Mouse (Mus musculus) induced T-regulatory cell, adult 2 months (primary cell): ENCODE data around the gene Trim69.
A peak's percentile ranks its signal among the peaks of the same experiment; 100 is the strongest.

Experiments used
- DNase-seq: peaks from one replicate; pipeline ENCODE4 v3.0.0-alpha.2; 2012; ENCODE audit warnings: low read depth

Trim69 gene

DNA sequence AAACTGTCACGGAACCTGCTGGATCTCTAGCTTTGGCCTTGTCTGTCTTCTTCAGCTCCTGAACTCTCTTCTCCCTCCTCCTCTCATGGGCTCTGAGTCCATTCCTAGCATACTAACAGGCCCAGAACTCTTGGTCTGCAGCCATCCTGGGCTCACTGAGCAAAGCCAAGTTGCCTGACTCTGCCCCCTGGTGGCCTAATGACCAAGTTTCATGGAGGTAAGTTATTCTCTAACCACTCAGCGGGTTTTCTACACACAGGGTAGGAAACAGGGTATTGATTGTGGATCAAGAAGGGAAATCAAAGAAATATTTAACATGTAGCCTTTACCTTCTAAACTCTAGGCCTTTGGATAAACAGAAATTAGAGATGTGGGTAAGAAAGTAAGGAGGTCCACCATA lies at the start of gene Trim69:
TSS of gene Trim69 (plus strand) at position 21 of the 400 bp plus-strand sequence.
- DNase-seq: peak; percentile 91

DNA sequence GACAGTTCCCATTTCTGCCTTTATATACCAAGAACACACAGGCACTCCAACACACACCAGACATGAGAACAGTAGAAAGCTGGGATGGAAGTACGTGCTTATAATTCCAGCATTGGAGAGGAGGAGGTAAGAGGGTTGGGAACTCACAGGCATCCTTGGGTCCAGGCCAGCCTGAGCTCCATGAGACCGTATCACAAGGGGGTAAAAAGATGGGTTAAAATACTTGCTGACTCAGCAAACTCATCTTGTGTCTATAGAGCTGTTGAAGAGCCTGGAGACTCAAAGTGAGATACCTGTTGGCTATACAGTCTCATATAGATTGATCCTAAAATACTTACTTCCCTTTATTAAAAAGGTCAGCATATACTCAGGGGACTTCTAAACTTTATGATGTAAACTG lies 43.6 kb upstream of the Trim69 start:
- DNase-seq: peak; percentile 29

GRCm38 (mm10) chr2:122117961-122118958 lies 42.2 kb upstream of the Trim69 start, which contains the start of gene Spg11:
Gene Spg11 (minus strand): TSS chr2:122118386.
- DNase-seq: peak; percentile 99

DNA sequence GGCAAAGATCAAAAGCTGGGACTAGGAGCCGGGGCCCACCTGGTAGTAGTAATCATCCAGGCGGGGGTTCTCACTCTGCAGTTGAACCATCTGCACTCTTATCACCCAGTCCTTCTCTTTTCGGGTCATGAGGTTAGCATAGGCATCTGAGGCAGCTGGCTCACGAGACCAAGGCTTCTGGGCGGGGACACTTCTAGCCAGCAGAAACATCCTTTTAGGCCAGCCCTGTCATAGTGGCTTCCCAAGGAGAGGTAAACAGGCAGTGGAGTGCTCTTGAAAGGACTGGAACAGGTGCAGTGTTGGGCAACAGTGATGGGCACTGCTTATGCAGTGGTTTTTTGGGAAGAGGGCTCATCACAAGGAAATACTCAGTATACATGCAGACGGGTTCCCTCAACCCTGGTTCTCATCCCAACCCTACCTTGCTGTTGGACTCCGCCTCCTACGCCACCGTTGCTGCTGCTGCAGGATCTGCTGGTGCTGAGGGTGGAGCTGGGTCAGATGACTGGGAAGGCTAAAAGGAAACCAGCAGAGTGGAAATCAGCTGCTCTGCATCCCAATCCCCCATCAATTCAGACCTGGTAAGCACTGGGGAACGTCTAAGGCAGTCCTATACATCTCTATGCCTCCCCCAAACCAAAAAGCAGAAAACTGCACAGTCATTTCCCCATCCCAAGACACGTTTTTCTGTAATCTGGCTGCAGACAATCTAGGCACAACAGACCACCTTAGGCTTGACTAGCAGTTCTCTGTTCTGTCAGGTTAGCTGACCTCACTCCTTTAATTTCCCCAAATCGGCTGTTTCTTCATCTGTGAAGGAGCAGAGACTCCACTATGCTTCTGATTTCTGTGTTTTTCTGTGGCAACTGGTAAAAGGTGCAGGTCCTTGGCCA lies 34.6 kb upstream of the Trim69 start:
- peak; percentile 66 for DNase-seq

- DNase-seq: peak; percentile 68
These were observed 33.6 kb upstream of the Trim69 start for GRCm38 (mm10) chr2:122126765-122127347.

DNA sequence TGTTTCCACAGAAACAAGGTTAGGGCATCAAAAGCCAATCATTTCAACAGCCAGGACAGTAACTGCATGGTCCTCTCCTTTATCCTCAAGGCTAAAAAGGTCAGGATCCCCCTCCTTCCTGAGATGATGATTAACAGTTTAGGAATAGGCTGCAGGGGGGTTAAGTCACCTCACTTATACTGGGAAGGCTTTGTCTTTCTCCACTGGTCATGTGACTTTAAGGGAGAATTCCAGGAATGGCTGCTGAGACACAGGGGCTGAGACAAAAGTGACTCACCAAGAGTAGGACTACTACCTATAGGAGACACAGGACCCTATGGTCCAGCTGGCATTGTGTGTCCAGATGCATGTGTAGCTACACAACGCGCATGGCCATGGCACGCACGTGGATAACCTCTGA lies 32.9 kb upstream of the Trim69 start:
- no peak for DNase-seq

DNA sequence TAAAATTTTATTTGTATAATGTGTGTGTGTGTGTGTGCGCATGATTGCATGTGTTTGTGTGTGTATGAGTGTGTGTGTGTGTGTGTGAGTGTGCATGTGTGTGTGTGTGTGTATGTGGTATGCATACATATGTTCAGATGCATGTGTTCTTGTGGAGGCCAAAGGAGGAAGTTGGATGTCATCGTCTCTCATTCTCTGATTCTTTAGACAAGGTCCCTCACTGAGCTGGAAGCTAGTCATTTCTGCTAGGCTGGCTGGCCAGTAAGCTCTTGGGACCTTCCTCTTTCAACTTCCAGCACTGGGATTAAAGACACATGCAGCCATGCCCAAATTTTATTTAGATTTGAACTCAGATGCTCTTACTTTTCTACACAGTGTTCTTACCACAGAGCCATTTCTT lies 28.4 kb upstream of the Trim69 start:
- DNase-seq: no peak

GRCm38 (mm10) chr2:122132618-122133017 lies 27.9 kb upstream of the Trim69 start:
- DNase-seq: no peak

DNA sequence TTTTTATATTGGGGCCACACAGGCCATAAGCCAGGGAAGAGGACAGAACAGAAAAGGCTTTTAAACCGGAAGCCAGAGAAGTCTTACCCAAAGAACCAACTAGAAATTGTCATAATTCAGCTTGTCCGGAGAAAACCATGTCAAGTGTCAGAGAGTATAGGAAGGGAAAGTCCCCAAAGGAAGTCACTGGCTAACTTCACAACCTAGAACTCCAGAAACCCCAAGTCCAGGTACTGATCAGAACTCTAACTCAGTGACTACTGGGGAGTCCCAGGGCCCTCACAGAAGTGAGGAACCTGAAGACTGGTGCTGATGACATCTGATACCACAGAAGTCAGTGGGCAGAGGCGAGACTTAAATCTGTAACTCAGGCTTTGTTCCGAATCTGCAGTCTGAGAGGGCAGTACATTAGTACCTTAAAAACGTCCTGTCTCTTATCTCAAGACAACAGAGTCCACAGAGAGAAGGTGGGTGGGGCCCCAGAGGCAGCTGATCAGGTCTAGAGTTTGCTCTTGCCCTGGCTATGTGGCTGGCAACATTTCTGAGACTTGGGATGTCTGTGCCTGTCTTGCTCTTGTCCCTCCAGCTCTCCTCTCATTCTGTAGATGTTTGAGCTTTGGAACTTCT lies 22.5 kb upstream of the Trim69 start:
- peak; percentile 64 for DNase-seq

GRCm38 (mm10) chr2:122140815-122141214 lies 19.7 kb upstream of the Trim69 start:
- no peak for DNase-seq

DNA sequence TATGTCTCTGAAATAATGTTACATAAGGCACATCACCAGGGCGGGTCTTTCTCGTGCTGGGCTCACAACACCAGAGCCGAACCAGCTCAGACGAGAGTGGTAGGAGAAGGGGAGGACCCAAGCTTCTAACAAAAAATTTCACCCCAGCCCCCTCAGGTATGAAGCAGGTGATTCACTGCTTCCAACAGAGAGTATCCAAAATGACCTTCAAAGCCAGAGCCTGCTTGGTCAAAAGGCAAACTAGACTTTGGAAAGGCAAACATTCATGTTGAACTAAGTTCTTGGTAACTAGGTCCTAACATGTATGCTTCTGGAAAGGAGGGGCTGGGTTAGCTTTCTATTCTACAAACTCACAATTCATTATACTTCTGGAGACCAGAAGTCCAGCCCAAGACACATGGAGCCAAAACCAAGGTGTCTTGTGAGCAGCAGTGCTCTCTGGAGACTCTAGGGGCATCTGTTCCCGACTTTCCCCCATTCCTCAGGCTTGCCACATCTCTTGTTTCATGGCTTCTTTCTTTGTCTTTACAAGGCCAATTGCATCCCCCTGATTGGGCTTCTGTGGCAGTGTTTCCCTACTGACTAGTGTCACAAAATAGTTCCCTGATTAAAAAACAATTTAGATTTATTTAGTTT lies 19.1 kb upstream of the Trim69 start:
- no peak for DNase-seq

- DNase-seq: no peak
These were observed 17.4 kb upstream of the Trim69 start for GRCm38 (mm10) chr2:122143111-122143510.

GRCm38 (mm10) chr2:122145756-122146155 lies 14.7 kb upstream of the Trim69 start:
- peak; percentile 84 for DNase-seq

DNA sequence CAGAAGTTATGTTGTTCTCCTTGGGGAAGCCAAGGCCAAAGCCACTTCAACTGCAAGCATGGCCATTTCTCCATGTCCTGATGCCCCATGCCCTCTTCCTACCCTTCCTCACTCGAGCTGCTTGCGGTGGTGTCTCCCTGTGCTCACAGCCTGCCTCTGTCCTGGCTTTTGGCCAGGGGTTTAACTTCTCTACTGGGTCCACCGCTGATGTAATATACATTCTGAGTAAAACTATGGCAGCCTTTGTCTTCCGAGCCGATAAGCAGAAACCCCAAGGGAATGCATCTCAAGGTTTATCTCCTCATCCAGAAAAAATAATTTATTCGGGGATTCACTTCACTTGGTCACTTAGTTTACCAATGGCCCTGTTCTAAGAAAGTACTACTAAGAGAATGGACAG lies 13.8 kb upstream of the Trim69 start:
- no peak for DNase-seq

- peak; percentile 99 for DNase-seq
These were observed 12.8 kb upstream of the Trim69 start, which contains the start of gene B2m for GRCm38 (mm10) chr2:122147508-122148241. Gene B2m (plus strand): TSS chr2:122147686.

GRCm38 (mm10) chr2:122148242-122148917 lies 12.1 kb upstream of the Trim69 start:
- DNase-seq: peak; percentile 92

DNA sequence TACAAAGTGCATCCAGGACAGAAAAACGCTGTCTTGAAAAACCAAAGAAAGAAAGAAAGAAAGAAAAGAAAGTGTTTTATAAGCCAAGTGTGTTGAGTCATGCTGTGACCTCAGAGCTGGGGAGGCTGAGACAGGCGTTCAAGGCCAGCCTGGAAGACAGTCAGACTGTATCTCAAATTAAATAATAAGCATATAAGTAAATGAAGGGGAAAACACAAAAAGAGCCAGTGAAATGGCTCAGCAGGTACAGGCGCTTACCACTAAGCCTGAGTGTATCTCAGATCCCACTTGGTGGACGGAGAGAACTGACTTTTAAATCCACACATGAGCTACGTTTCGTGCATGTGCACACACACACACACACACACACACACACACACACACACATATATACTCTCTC lies 11.2 kb upstream of the Trim69 start:
- peak; percentile 66 for DNase-seq

DNA sequence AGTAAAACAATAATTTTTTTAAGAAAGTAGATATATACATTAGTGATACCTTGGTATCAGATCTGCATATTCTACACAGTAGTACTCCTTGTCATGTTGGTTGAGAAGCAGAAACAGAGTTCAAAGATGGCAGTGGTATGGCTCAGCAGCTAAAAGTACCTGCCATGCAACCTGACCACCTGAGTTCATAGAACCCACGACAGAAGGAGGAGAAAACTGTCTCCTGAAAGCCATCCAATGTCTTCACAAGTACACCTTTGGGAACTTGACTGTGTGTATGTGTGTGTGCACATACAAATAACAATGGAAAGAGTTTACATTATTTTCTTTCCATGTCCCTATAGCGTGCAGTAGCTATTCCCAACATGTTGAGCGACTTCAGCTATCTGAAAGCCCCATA lies 10.8 kb upstream of the Trim69 start:
- DNase-seq: peak; percentile 55

GRCm38 (mm10) chr2:122151221-122151620 lies 9.3 kb upstream of the Trim69 start:
- no peak for DNase-seq

GRCm38 (mm10) chr2:122152850-122153249 lies 7.7 kb upstream of the Trim69 start:
- peak; percentile 10 for DNase-seq
